Mouse (Mus musculus): ENCODE results near the gene Ybx2.
"Not testable (repeated sequence)": the region's sequence is repeated elsewhere in the genome, so short reads cannot be mapped to it uniquely, and the experiment has no call there.

Gene Ybx2

DNA sequence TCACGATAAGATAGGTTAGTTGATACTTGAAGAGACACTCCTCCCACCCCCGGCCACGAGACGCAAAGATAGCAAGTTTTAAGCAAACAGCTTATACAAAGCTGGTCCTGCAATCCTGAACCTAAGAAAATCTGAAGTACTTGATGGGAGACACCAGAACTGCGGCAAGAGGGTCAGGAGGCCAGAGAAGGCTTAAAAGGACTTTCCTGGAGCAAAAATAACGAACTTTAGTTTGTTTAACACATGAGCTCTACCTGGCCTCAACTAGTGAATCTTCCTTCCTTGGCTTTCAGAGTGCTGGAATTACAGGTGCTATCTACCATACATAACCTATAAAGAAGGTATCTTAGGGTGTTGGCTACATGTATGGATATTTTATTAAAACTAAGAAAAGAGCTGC is 915 bp upstream of the Ybx2 start:
- in situ Hi-C loops (cut with MboI) = no loop called here

DNA sequence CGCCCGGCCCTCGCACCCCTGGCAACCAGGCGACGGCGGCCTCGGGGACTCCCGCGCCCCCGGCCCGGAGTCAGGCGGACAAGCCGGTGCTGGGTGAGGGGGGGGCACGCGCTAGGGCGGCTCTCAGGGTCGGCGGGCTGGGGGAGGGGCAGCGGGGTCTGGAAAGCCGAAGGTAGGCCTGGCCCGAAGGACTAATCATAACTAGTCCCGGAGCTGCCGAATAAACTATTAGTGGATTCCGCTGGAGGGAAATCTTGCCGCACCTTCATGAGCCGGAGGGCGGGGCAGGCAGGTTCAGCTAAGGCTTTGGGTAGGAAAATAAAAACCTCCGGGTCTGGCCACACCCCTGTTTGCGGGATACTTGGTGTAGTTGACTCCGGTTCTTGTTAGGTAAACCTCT is 560 bp downstream of the Ybx2 start:
- in situ Hi-C loops (cut with MboI) = no loop called here

DNA sequence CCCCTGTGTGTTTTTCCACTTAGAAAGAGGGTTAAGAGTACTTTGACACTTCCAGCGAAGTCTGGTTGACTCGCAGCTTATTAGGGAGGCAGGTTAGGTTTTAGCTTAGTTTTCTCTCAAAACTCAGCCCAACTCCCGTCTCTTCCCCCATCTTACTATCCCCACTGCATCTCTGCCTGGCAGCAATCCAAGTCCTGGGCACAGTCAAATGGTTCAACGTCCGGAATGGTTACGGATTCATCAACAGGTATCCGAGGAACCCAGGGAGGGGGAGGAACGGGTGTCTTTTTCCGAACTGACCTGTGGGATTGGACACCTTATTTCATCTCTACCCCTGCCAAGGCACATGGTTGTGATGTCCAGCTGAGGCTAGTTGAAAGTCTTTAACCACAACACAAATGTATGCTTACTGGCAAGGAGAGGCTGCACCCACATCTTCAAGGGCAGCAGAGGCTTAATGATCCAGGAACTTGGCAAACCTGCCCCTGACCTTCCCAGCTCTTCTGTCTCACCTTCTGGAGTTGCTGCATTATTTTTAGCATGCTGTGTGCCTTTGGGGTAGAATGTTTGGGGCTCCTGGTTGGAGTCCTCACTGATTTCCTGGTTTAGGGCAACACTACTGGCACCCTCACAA is 1.2 kb downstream of the Ybx2 start:
- in situ Hi-C loops (cut with MboI) = no loop called here

DNA sequence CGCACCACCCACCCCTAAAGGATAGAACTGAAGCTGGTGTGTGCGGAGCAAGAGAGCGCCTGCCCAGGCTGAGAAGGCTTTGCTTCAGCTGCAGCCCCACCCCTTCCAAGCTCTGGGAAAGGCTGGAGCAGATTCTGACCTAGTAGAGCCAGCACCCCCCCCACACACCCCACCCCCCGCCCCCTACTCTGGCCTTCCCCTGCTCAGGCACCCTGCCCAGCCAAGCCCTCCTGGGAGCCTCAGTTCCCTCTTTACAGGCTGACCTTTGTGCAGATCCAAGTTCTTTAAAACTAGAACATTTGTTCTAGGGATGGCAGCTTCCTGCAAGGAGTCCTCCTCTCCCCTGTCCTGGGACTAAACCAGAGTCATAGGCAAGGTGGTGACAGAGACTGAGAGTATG is 1.8 kb downstream of the Ybx2 start:
- in situ Hi-C loops (cut with MboI) = no loop called here

DNA sequence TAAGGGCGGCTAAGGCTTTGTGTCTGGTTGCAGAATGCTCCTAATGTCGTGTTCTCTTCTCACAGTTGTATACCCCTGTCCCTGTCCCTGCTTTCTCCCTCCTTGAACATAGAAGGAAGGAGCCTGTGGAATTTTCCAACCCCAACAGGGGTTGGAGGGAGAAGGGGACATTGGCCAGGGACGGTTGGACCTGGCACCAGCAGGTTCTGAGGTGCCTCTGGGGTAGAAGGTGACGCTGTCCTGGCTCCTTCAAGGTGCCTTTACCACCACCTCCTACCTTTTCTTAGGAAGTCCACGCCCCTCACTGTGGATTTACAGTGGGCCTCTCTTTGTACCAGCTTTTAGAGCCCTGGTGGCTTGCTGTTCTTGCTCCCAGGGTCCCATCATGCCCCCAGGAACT is 2.2 kb downstream of the Ybx2 start:
- in situ Hi-C loops (cut with MboI) = no loop called here

DNA sequence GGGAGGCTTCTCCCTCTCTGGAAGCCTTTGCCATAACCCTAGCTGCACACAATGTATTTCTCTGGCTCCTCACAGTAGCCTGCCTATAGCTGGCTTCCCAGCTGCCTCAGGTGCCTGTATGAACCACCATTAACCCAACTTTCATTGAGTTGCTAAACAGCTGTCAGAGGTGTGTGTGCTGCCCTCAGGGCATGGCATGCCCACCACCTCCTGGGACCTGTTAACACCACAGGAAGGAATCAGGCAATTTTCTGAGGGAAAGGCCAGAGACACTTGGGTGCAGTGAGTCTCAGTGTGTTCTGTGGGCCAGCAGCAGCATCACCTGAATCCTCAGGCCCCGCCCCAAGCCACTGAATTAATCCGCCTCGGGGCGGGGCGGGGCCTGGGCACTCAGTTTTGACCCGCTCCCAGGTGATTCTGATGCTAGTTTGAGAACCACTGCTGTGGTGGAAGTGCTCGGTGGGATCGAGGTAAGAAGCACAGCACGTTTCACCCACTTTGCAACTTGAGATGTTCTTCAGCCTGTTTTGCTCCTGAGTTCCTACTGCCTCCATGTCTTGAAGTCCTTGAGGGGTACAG is 2.9 kb downstream of the Ybx2 start:
- in situ Hi-C loops (cut with MboI) = no loop called here

DNA sequence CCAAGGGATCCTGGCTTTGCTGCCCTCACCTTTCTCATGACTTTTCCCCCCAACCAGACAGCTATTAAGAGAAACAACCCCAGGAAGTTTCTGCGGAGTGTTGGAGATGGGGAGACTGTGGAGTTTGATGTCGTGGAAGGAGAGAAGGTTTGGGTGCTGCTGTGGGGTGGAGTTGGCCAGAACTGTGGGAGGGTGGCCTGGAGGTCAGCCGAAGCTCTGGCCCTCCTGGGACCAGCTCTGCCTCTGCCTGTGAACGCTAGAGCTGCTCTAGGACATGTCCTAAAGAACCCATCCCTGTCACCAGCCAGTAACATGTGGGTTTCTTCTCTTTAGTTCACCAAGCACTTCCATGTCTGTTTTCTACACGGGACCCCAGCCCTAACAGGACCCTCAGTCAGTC is 3.6 kb downstream of the Ybx2 start:
- in situ Hi-C loops (cut with MboI) = no loop called here

DNA sequence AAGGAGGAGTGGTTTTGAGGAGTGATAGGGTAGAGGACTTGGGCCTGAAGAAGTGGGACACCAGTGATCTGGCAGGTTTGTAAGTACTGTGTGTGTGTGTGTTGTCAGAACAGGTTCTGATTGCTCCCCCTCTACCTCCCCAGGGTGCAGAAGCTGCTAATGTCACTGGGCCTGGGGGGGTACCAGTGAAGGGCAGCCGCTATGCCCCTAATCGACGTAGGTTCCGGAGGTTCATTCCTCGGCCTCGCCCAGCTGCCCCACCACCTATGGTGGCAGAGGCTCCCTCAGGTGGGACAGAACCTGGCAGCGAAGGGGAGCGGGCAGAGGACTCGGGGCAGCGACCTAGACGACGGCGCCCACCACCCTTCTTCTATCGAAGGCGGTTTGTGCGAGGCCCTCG is 4.1 kb downstream of the Ybx2 start:
- in situ Hi-C loops (cut with MboI) = no loop called here

DNA sequence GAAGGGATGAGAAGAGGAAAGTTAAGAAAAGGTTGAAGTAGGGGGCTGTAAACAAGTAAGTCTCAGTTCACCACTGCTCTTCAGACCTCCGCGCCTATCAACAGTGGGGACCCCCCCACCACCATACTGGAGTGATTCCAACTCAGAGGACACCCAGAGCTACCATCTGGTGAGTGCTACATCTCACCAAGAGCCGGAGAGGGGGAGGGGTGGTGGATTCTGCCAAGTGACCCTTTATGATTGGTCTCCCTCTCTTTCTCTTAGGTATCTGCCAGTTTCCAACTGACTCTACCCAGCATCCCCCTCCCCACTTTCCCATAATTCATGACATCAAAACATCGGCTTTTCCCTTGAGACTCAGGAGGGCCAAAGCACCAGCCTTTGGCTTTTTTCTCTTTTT is 5.4 kb downstream of the Ybx2 start:
- in situ Hi-C loops (cut with MboI) = no loop called here

DNA sequence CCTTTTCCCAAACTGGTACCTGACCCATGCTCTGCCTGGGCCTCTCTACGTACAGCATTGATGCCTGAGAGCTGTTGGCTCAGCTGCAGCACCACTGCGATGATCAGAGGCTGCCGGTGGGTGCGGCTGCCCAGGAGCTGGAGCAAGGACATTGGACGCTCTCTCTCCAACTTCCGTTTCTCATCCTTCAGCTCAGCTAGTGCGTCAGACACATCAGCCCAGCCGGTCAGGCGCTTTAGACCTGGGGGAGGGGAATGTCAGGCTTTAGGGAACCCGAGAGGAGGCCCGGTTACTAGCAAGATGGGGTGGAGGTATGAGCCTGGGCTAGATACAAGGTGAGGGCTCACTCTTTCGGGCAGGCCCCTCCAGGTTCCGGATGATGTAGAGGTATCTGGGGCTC is 9.6 kb downstream of the Ybx2 start:
- in situ Hi-C loops (cut with MboI) = no loop called here

DNA sequence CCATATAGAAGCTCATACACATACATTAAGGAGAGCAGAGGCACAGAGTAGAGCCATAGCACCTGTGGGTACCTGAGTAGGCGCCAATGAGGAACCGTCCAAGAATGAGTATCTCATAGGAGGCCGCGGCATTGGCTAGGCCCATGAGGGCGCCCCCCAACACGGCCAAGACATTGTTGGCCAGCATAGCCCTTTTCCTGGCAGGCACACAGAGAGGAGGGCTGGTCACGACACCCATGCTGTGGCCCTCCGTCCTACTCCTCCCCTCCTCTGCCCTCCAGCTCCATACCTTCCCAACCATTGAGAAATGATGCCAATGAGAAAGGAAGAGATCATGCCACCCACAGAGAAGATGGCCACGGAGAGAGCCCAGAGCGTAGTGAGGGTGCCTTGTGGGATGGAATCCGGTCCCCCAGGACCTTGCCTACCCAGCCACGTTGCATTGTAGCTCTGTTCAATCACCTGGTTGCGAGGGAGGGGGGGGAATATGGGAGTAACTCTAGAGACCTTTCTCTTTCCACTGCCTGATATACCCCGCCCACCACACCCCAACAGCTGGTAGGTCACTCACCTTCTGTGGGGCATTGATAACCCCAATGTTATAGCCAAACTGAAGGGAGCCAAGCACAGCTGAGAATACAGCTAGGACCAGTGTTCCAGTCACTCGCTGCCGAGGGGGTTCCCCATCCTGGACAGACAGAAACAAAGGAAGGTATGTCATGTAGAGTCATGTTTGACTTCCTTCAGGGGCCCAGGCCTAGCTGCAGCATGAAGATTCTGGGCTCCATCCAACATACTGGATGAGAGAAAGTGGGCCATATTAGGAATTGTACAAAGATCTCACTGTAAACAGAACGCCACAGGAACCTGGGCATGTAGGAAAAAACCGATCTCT is 10.6 kb downstream of the Ybx2 start:
- in situ Hi-C loops (cut with MboI) = no loop called here

DNA sequence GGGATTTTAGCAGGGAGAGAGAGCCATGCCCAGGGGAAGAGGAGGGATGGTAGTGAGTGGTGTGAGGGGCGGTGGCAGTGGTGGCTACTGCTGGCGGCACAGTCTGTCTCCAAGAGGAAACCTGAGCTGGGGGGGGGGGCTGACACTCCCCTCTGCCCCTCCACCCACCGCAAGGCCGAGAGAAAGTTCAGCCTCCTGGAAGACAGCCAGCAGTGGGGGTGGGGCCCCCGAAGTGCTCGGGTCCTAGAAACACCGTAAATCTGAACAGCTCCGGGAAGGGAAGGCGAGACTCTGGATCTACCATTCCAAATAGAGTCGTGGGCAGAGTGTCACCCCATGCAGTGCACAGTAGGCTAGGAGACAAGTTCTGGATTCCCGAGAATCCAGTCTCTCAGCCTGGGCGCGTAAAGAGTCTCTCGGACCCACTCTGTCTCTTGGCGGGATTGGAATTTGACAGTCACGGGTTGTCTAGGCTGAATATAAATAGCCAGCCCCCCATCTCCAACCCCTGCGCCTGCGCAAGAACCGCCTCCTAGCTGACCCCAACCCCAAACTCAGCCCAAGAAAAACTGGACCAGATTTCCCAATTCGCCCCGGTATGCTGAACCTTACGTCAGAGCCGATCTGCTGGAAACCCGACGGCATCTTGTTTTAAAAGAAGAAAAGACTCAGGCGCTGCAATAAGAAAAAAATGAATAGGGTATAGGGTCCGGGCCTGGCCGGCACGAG is 11.9 kb downstream of the Ybx2 start:
- in situ Hi-C loops (cut with MboI) = no loop called here

DNA sequence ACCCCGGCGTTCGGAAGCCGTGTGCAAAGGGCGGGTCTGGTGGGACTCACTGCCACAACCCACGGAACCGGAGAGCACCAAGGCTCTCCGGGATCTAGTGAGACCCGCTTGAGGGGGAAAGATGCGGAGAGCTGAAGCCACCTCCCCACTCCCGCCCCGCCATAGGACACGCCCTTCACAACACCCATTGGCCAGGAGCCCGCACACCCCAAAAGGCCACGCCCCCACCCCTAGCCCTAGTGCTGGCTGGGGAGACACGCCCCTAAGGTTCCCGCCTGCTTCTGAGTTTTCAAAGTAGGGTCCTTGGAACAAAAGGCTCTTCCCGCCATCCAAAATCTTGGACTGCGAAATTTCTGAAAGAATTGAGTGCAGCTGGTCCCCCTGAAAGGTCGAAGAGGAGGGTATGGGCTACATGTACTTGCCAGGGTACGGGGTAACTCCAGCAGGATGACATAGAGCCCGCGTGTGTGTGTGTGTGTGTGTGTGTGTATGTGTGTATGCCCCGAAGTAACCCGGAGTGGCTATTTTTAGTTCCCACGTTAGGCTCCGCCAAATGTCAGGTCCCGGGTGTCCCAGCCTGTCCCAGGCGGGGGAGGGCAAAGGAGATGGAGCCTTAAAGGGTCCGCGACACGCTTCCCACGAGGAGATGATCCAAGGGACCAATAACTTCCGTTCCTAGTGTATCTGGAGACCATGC is 12.6 kb downstream of the Ybx2 start, which contains the start of gene Slc2a4:
Gene Slc2a4, minus strand, starts transcription at position 123 of the 697 bp plus-strand sequence.
- in situ Hi-C loops (cut with MboI) = no loop called here

DNA sequence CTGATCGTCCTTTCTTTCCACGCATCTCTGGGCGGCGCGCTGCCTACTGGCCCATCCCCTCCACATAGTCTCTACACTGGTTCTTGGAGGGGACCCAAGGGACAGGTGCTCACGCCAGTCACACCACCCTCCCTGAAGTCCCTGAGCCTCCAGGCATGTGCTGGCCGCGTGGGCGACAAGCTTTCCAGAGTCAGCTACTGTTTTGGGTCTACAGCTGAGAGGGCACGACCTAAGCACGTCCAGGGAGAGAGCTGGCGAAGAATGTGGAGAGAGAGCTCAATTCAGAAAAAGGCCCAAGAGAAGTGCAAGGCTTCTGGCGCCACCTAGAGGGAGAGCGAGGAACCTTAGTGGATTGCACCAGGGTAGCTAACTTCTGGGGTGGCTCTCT is 13.2 kb downstream of the Ybx2 start:
- in situ Hi-C loops (cut with MboI) = no loop called here

DNA sequence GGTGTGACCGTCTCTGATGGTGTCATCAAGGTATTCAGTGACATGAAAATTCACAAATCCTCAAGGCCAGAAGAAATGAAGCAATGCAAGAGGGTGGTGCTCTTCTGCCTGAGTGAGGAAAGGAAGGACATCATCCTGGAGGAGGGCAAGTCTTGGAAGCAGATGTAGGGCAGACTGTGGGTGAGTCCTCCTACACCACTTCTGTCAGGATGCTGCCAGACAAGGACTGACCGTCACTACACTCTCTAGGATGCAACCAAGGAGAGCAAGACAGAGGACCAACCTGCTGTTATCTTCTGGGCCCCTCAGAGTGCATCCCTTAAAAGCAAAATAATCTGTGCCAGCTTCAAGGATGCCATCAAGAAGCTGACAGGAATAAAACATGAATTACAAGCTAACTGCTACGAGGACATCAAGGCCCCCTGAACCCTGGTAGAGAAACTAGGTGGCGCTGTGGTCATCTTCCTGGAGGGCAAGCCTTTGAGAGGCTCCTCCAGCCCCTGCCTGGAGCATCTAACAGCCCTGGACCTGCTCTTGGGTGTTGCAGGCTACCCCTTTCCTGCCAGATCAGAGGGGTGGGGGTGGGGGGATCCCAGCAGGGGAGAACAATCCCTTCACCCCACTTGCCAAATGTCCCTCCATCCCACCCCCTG is 15.3 kb downstream of the Ybx2 start:
- in situ Hi-C loops (cut with MboI) = no loop called here

DNA sequence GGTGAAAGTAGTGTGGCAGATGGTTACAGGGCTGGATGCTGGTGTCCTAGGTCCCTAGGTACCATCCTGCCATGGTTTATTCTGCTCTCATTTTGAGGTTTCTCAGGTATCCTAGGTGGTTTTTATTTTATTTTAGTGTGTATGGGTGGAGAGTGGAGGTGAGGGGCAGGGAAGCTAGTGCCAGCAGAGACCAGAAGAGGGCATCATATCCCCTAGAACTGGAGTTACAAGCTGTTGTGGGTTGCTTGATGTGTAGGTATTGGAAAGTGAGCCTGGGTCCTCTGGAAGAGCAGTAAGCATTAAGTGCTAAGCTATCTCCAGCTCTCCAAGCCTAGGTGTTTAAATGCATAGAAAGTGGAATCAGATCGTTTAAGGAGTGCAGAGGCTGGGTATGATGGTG is 16.7 kb downstream of the Ybx2 start:
- in situ Hi-C loops (cut with MboI) = no loop called here

DNA sequence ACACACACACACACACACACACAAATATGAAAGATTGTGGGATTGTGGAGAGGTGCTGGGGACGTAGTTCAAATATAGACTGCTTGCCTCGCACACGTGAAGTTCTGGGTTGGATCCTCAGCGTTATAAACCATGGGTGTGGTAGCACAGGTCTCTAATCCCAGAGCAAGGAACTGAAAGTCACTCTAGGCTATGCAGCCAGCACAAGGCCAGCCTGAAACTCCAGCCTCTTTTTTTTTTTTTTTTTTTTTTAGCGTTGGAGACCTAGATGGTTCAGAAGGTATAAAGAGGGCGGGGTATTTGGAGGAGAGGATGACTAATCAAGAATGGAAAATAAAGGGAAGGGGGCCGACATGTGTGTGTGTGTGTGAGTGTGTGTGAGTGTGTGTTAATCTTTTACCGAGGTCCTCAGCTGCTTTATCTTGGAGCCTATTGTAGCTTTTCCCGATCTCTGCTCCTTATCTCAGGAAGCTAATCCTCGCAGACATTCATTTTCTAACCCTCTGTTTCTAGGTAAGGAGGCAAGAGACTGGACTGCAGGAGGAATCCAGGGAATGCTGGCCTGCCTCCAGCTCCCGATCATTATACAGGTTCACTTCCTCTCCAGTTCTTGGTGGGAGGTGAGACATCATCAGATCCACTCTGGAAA is 17.8 kb downstream of the Ybx2 start:
- in situ Hi-C loops (cut with MboI) = no loop called here

DNA sequence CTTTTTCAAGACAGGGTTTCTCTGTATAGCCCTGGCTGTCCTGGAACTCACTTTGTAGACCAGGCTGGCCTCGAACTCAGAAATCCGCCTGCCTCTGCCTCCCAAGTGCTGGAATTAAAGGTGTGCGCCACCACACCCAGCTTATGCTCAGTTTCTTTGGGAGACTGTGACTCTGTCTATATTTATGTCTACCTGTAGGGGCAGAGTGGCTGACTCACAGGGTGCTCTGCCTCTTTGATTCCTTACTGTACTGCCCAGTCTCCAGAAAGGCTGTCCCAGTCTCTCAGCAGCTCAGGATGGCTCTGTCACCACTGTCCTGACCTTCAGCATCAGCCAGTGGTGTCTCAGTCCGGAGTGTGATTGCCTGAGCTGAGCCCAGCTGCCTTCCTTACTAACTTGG is 20.0 kb downstream of the Ybx2 start:
- in situ Hi-C loops (cut with MboI) = not testable (repeated sequence)

DNA sequence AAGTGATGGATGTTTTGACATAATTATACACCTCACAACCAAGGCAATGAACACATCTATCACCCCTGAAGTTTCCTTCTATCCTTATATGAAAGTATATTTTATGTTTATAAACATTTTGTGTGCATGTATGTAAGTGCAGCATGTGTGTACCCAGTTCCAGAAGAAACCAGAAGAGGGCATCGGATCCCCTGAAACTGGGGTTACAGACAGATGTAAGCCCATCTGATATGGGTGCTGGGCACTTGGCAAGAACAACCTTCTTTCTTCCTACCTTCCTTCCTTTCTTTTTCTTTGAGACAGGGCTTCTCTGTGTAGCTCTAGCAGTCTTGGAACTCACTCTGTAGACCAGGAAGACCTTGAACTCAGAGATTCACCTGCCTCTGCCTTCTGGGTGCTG is 20.6 kb downstream of the Ybx2 start:
- in situ Hi-C loops (cut with MboI) = no loop called here

DNA sequence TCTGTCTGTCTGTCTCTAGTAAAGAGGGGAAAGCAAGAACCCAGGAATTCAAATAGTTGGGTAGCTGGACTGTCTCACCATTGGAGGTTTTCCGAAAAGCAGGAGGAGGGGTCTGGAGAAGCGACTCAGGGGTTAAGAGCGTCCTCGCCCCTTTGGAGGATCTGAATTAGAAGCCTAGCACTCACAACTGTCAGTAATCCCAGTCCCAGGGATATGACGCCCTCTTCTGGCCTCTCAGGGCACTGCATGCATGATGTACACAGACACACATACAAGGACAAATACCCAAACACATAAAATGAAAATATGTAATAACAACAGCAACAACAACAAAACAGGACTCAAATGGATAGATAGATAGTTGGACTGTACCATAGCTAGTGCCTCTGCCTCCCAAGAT is 25.0 kb downstream of the Ybx2 start:
- in situ Hi-C loops (cut with MboI) = no loop called here

DNA sequence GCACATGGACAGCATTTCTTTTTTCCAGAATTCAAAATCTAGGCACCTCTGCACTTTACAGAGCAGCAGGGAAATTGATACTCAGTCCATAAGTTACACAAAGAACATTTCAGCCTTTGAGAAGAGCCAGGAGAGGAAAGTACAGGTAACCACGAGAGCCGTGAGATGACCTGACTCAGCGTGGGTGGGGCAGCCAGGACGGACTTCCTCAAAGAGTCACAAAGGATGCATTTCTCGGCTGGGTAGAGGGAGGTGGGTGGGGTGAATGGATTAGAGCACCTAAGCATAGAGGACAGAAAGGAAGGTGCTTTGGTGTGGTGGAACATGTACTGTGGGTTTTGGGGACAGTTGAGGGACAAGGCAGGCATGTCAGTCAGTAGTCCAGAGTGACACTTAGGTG is 26.2 kb downstream of the Ybx2 start:
- in situ Hi-C loops (cut with MboI) = no loop called here
